Mouse (Mus musculus): ENCODE measurements at regions not wholly inside any gene's neighbourhood (a gene's known extent, or its start where the extent isn't known, plus 50 kb on each side); places are given as distances from the start of the nearest gene placed in this dataset.

GRCm38 (mm10) chr11:90925738-90926137, 237.6 kb upstream of the Tom1l1 start:
- no peak for TF ChIP-seq CTCF (IDR thresholded peaks at IDR 0.05; ENCODE audit: low read depth, low read length)
- no peak for TF ChIP-seq POLR2A (IDR thresholded peaks at IDR 0.05; ENCODE audit: extremely low read depth, insufficient read depth, low read length)

Data from liver, adult 2 months (tissue).